Mouse (Mus musculus): ENCODE data around the gene Nrf1.

DNA sequence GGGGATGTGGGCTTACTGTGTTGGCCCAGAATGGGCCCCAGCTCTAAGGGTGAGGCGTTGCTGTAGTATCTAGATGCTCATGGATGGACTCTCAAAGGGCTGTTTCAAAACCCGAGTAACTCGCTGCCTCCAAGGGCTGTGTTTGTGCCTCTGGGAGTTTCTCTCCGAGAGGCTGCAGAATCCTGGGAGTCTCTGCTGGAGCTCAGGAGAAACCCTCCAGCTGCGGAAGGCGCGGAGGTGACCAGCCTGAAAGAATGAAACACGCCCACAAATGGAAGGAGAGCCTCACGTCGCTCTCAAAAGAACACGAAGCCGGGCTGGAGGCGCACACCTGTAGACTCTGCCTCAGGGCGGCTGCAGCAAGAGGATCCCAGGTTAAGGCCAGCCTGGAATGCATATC lies 129.5 kb downstream of the Nrf1 start:
- TF ChIP-seq CTCF (IDR thresholded peaks at IDR 0.05; ENCODE audit: borderline replicate concordance, insufficient read depth, low read length) (no peak), POLR2A (IDR thresholded peaks at IDR 0.05; ENCODE audit: low read depth, low read length) (no peak)

All from embryonic fibroblast, embryonic 13.5 days (primary cell).